Mouse (Mus musculus) limb, embryonic 10.5 days (tissue): ENCODE data around the gene Ccl17. TPM values are rescaled to one million over a fixed set of nuclear protein-coding genes. Genes with fewer than 3 reads are reported as not detected.

Experiments
- DNase-seq: peaks from one replicate; pipeline ENCODE4 v3.0.0-alpha.2; 2017; ENCODE audit warnings: low spot score
- H3K27ac ChIP-seq: fragments of 300-500 bp; sonication (generic); 2 replicates; pipeline ENCODE4 v1.5.1; 2016; ENCODE audit warnings: mild to moderate bottlenecking
- H3K27me3 ChIP-seq: fragments of 300-500 bp; sonication (generic); 2 replicates; pipeline ENCODE4 v1.6.1; 2016; ENCODE audit warnings: low read depth, mild to moderate bottlenecking; ENCODE audit not compliant: poor library complexity, severe bottlenecking
- H3K36me3 ChIP-seq: fragments of 300-500 bp; sonication (generic); 2 replicates; pipeline ENCODE4 v1.6.1; 2016; ENCODE audit warnings: mild to moderate bottlenecking, moderate library complexity
- H3K4me1 ChIP-seq: fragments of 300-500 bp; sonication (generic); 2 replicates; pipeline ENCODE4 v1.6.1; 2016
- H3K4me3 ChIP-seq: fragments of 300-500 bp; sonication (generic); 2 replicates; pipeline ENCODE4 v1.5.1; 2016; ENCODE audit warnings: mild to moderate bottlenecking, moderate library complexity
- H3K9me3 ChIP-seq: fragments of 300-500 bp; sonication (generic); replicated peaks from 2 replicates; pipeline ENCODE4 v1.6.1; 2016; ENCODE audit warnings: mild to moderate bottlenecking
- WGBS: fragments of 180-500 bp; shearing (Covaris S2); methylation state at CpG from one replicate; pipeline ENCODE4 v1.1.7; 2016; 5-methylcytosine and 5-hydroxymethylcytosine counted together
- polyA plus RNA-seq: library from polyadenylated mRNA; unstranded; fragments of >200 nt; fragmentation: Nextera tagmentation; extraction: Ambion mirVana; gene quantifications from 2 replicates; pipeline ENCODE4 v1.2.1, GENCODE M21; 2016

Gene Ccl17
- polyA plus RNA-seq, 1 experiment from 2014 or later: not detected

GRCm38 (mm10) chr8:94780491-94781154, 29.6 kb upstream of the Ccl17 start:
- Histone ChIP-seq H3K4me3 (no peak overlapping the region), H3K27me3 (peaks cover 3% of the 10 kb centered on the region; the same call in 1 of the 2 replicates), H3K9me3 (no peaks in the 10 kb centered on the region), H3K27ac (no peak overlapping the region), H3K4me1 (peaks cover 29% of the 10 kb centered on the region), H3K36me3 (no peaks in the 10 kb centered on the region)
- DNase-seq: no peak
- WGBS: 83% methylated on average over 21 of the region's 21 CpGs

- peak; percentile 26 for DNase-seq
- peaks cover 30% of the 10 kb centered on the region for H3K4me1 ChIP-seq
- peak overlapping the region; percentile 25 for H3K4me3 ChIP-seq
- no peaks in the 10 kb centered on the region for H3K36me3 ChIP-seq
- H3K9me3 ChIP-seq: no peaks in the 10 kb centered on the region
- no peak overlapping the region for H3K27ac ChIP-seq
- 56% methylated on average over 7 of the region's 7 CpGs for WGBS
- H3K27me3 ChIP-seq: no peaks in the 10 kb centered on the region
These were observed 29.0 kb upstream of the Ccl17 start for GRCm38 (mm10) chr8:94781155-94781837.

GRCm38 (mm10) chr8:94781838-94782235, 28.4 kb upstream of the Ccl17 start:
- H3K4me3 ChIP-seq: peak overlapping the region; percentile 25
- no peak for DNase-seq
- H3K36me3 ChIP-seq: no peaks in the 10 kb centered on the region
- 8% methylated on average over 11 of the region's 11 CpGs for WGBS
- no peaks in the 10 kb centered on the region for H3K9me3 ChIP-seq
- H3K4me1 ChIP-seq: peaks cover 30% of the 10 kb centered on the region
- no peaks in the 10 kb centered on the region for H3K27me3 ChIP-seq
- no peak overlapping the region for H3K27ac ChIP-seq

- WGBS: 77% methylated on average over 4 of the region's 4 CpGs
- H3K4me1 ChIP-seq: peaks cover 31% of the 10 kb centered on the region
- no peak for DNase-seq
- H3K36me3 ChIP-seq: no peaks in the 10 kb centered on the region
- H3K27ac ChIP-seq: no peak overlapping the region
- no peak overlapping the region for H3K4me3 ChIP-seq
- H3K9me3 ChIP-seq: no peaks in the 10 kb centered on the region
- H3K27me3 ChIP-seq: no peaks in the 10 kb centered on the region
These were observed 26.4 kb upstream of the Ccl17 start for GRCm38 (mm10) chr8:94783890-94784289.

DNA sequence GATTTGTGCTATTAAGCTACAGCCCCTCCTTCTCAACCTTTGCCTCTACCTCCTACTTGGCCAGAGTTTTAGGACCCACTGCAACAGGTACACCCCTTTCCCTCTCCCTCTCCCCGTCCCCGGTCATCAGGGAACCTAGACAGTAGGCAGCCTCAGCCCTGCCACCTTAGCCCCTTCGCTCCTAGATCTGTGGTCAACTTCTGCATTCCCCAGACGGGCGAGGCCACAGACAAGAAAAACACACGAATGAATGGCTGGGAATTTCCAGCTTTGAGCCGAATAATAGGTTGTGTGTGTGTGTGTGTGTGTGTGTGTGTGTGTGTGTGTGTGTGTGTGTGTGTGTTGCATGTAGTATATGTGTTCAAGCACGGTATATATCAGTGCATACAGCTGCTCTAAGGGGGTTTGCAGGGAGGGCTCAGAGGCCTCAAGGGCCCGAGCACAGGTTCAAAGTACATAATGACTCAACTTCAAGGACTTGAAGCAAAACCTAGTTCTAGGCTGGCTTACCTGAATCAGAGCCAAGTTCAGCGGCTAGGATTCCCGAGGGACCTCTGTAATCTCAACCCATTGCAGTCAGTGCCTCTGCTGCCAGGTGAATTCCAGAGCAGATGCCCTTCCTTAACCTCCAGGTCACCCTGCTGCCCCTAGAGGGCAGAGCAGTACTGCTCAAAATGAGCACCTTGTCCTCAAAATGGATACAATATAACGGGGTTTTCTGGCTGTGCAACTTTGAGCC, 24.8 kb upstream of the Ccl17 start:
- no peak overlapping the region for H3K27ac ChIP-seq
- H3K4me3 ChIP-seq: no peak overlapping the region
- no peaks in the 10 kb centered on the region for H3K9me3 ChIP-seq
- no peak for DNase-seq
- peaks cover 26% of the 10 kb centered on the region for H3K4me1 ChIP-seq
- no peaks in the 10 kb centered on the region for H3K27me3 ChIP-seq
- H3K36me3 ChIP-seq: no peaks in the 10 kb centered on the region
- WGBS: 71% methylated on average over 12 of the region's 12 CpGs

- no peaks in the 10 kb centered on the region for H3K36me3 ChIP-seq
- H3K27ac ChIP-seq: no peak overlapping the region
- no peaks in the 10 kb centered on the region for H3K9me3 ChIP-seq
- H3K4me1 ChIP-seq: peaks cover 25% of the 10 kb centered on the region
- H3K27me3 ChIP-seq: no peaks in the 10 kb centered on the region
- H3K4me3 ChIP-seq: no peak overlapping the region
- WGBS: 74% methylated on average over 6 of the region's 6 CpGs
- DNase-seq: no peak
These were observed 24.2 kb upstream of the Ccl17 start for GRCm38 (mm10) chr8:94785995-94786595.

DNA sequence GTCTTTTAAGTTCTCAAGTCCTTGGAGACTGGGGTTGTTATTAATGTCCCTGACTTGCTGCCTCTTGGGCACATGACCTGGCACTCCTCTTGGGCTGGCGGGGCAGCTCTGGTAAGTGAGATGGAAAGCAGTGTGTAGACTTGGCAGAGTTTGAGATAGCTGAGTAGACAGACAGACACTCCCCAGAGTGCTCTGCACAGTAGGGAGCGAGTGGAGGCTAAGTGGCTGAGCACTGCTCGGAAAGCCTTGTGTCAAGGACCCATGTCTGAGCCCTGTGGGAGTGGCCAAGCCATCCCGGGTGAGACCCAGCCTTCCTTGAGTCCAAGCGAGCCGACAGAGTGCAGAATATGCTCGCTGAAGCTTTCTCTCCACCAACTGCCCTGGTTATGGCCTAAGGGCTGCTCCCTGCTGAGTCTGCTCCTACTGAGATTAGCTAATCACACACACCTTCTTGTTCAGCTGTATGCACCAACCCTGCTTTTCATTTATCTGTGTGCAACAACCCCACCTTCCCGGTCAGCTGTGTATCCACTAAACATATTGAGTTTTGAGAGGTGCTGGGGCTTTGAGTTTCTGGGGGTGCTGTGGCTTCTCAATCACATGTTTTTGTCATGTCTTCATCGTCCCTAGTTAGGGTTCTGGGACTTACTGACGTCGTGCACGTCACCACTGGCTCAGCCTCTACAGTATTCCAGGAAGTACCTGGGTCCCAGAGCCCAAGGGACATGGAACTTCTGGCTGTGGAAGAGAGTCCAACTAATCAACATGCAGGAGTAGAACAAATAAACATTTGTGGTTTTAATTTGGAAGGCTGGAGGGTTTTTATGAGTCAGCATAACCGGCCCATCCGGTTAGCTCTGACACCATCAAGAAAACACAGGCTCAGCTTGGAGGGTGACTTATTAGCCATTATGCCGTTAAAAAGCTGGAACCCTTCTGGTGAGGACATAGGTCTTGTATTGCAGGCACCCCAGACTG, 22.4 kb upstream of the Ccl17 start:
- H3K27ac ChIP-seq: no peak overlapping the region
- WGBS: 77% methylated on average over 15 of the region's 15 CpGs
- peaks cover 15% of the 10 kb centered on the region for H3K4me1 ChIP-seq
- H3K9me3 ChIP-seq: no peaks in the 10 kb centered on the region
- H3K27me3 ChIP-seq: no peaks in the 10 kb centered on the region
- no peak for DNase-seq
- H3K4me3 ChIP-seq: no peak overlapping the region
- H3K36me3 ChIP-seq: no peaks in the 10 kb centered on the region

- WGBS: 76% methylated on average over 10 of the region's 10 CpGs
- H3K4me1 ChIP-seq: peaks cover 15% of the 10 kb centered on the region
- DNase-seq: no peak
- H3K27me3 ChIP-seq: no peaks in the 10 kb centered on the region
- H3K9me3 ChIP-seq: no peaks in the 10 kb centered on the region
- H3K27ac ChIP-seq: no peak overlapping the region
- no peaks in the 10 kb centered on the region for H3K36me3 ChIP-seq
- H3K4me3 ChIP-seq: no peak overlapping the region
These were observed 20.8 kb upstream of the Ccl17 start for GRCm38 (mm10) chr8:94789256-94789955.

- Histone ChIP-seq H3K27ac (no peak overlapping the region), H3K27me3 (no peaks in the 10 kb centered on the region), H3K4me3 (no peak overlapping the region), H3K4me1 (no peaks in the 10 kb centered on the region), H3K9me3 (no peaks in the 10 kb centered on the region), H3K36me3 (no peaks in the 10 kb centered on the region)
- WGBS: 89% methylated on average over 4 of the region's 4 CpGs
- DNase-seq: no peak
These were observed 15.9 kb upstream of the Ccl17 start for GRCm38 (mm10) chr8:94794368-94794767.

GRCm38 (mm10) chr8:94794782-94795181, 15.5 kb upstream of the Ccl17 start:
- DNase-seq: no peak
- Histone ChIP-seq H3K9me3 (no peaks in the 10 kb centered on the region), H3K27me3 (no peaks in the 10 kb centered on the region), H3K36me3 (no peaks in the 10 kb centered on the region), H3K27ac (no peak overlapping the region), H3K4me1 (no peaks in the 10 kb centered on the region), H3K4me3 (no peak overlapping the region)
- 92% methylated on average over 2 of the region's 2 CpGs for WGBS

DNA sequence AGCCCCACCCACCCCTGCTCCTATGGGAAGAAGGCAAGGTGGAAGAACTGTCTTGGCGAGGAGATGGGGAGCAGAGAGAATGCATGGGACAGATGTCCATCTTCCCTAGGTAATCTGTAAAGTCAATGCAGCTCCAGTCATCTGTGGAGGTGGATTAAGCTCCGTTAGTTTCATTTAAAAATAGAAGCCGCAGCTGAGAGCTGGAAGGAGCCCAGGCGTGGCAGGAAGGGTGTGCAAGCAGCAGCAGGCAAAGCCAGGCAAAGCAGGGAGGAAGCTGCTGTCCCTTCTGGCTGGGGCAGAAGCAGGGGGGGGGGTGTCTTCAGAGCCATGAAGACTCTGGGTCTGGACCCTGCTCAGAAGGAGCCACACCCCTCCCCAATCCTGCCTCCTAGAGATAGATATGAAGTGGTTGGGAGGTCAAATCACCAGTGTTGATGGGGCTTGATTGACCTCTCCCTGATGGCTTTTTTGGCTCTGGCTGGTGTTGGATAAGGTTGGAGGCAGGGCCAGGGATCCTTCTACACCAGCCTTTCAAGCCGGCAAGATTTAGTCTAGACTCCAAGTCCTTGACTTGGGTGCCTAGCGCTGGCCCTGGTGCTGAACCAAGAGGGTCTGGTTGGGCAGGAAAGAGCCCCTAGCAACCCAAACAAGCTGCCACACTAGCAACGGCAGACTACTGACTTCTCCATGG, 9.8 kb upstream of the Ccl17 start:
- H3K27me3 ChIP-seq: no peaks in the 10 kb centered on the region
- WGBS: 66% methylated on average over 7 of the region's 7 CpGs
- H3K36me3 ChIP-seq: no peaks in the 10 kb centered on the region
- no peak overlapping the region for H3K27ac ChIP-seq
- H3K4me3 ChIP-seq: no peak overlapping the region
- no peaks in the 10 kb centered on the region for H3K4me1 ChIP-seq
- peak; percentile 75 for DNase-seq
- no peaks in the 10 kb centered on the region for H3K9me3 ChIP-seq
